Mouse (Mus musculus): ENCODE measurements around the gene Rnf135. TPM values are rescaled to one million over a fixed set of nuclear protein-coding genes. Genes with fewer than 3 reads are reported as not detected.
"Not testable (repeated sequence)": the region's sequence is repeated elsewhere in the genome, so short reads cannot be mapped to it uniquely, and the experiment has no call there.

The Rnf135 gene
- polyA plus RNA-seq, 1 experiment, result 0.03 TPM

DNA sequence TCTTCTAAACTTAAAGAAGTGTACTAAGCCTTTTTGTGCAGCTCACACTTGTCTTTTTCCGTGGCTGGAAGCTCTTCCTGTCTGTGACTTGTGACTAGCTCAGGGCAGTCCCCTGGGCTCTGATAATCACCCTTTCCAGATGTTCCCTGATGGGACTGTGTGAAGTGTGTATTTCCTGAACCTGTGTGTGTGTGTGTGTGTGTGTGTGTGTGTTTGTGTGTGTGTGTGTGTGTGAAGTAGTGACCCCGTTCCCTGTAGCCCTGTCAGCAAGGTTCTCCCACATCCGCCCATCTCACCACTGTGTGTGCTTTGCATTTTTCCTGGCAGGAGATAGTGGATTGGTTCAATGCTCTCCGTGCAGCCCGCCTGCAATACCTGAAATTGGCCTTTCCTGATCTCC, 13.3 kb upstream of the Rnf135 start:
- no peak overlapping the region for H3K4me3 ChIP-seq (replicated peaks)
- peaks cover 3% of the 10 kb centered on the region; the same call in 1 of the 2 replicates for H3K27me3 ChIP-seq (ENCODE audit: control insufficient read depth)
- H3K9me3 ChIP-seq (ENCODE audit: control insufficient read depth, low read length), result peaks cover 2% of the 10 kb centered on the region
- peaks cover 2% of the 10 kb centered on the region; the same call in 1 of the 2 replicates for H3K4me1 ChIP-seq (ENCODE audit: control insufficient read depth)
- no peaks in the 10 kb centered on the region; the same call in 1 of the 2 replicates for H3K36me3 ChIP-seq (ENCODE audit: control insufficient read depth)
- TF ChIP-seq TAL1 (IDR thresholded peaks at IDR 0.05; ENCODE audit: low read length) (no peak), GATA1 (IDR thresholded peaks at IDR 0.05; ENCODE audit: low read length) (no peak)

DNA sequence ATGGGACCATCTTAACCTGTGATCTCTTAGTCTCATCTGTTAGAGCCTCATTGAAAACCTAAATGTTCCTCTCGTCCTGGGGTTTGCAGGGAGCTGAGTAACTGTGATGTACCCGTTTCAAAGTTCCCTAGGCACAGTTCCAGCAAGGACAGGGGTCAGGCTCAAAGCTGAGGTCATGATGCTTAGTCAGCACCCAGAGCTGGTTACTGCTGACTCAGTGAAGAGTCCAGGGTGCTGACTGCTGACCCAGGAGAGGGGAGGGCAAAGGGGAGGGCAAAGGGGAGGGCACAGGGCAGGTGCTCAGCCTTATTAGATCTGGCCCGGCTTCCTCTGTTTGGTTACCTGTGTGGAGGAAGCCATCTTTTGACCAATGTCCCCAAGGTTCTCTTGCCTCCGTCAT, 11.8 kb upstream of the Rnf135 start:
- TF ChIP-seq TAL1 (IDR thresholded peaks at IDR 0.05; ENCODE audit: low read length) (no peak), GATA1 (IDR thresholded peaks at IDR 0.05; ENCODE audit: low read length) (no peak)
- no peaks in the 10 kb centered on the region; the same call in 1 of the 2 replicates for H3K36me3 ChIP-seq (ENCODE audit: control insufficient read depth)
- H3K4me3 ChIP-seq (replicated peaks), result no peak overlapping the region
- H3K27me3 ChIP-seq (ENCODE audit: control insufficient read depth), result peaks cover 8% of the 10 kb centered on the region; the same call in 1 of the 2 replicates
- H3K4me1 ChIP-seq (ENCODE audit: control insufficient read depth), result peaks cover 2% of the 10 kb centered on the region; the same call in 1 of the 2 replicates
- H3K9me3 ChIP-seq (ENCODE audit: control insufficient read depth, low read length), result no peaks in the 10 kb centered on the region

DNA sequence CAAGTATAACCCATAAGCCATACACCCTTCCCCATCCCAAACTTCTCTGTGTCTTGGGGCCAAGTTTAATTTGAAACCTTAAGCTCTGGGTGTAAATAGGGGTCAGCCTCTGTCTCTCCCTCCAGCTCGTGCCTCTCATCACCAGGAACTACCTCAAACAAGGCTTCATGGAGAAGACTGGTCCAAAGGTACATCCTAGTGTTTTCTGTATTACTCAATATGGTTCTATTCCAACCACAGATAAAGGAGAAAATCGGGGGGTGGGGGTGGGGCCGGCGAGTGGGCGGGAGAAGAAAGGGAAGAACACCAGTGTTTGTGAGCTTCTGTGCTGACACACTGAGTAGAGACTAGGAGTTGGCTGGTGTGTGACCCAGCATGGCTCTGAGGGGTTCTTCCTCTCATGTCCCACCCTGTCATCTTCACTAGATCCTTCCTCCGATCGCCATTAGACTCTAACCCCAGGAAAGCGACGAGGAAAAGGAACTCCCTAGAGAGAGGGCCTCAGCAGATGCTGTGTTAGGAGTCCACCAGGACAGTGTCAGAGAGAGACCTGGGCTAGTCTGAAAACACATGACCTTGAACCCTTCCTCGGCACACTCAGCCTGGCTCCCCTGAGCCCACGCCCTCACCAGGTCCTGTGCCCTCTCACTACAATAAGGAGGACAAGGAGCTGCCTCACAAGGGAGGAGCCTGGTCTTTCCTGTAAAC, 9.5 kb upstream of the Rnf135 start:
- peaks cover 2% of the 10 kb centered on the region; the same call in 1 of the 2 replicates for H3K4me1 ChIP-seq (ENCODE audit: control insufficient read depth)
- no peaks in the 10 kb centered on the region; the same call in 1 of the 2 replicates for H3K36me3 ChIP-seq (ENCODE audit: control insufficient read depth)
- peaks cover 8% of the 10 kb centered on the region; the same call in 1 of the 2 replicates for H3K27me3 ChIP-seq (ENCODE audit: control insufficient read depth)
- no peak overlapping the region for H3K4me3 ChIP-seq (replicated peaks)
- no peaks in the 10 kb centered on the region for H3K9me3 ChIP-seq (ENCODE audit: control insufficient read depth, low read length)
- no peak for TF ChIP-seq GATA1 (IDR thresholded peaks at IDR 0.05; ENCODE audit: low read length)
- no peak for TF ChIP-seq TAL1 (IDR thresholded peaks at IDR 0.05; ENCODE audit: low read length)

DNA sequence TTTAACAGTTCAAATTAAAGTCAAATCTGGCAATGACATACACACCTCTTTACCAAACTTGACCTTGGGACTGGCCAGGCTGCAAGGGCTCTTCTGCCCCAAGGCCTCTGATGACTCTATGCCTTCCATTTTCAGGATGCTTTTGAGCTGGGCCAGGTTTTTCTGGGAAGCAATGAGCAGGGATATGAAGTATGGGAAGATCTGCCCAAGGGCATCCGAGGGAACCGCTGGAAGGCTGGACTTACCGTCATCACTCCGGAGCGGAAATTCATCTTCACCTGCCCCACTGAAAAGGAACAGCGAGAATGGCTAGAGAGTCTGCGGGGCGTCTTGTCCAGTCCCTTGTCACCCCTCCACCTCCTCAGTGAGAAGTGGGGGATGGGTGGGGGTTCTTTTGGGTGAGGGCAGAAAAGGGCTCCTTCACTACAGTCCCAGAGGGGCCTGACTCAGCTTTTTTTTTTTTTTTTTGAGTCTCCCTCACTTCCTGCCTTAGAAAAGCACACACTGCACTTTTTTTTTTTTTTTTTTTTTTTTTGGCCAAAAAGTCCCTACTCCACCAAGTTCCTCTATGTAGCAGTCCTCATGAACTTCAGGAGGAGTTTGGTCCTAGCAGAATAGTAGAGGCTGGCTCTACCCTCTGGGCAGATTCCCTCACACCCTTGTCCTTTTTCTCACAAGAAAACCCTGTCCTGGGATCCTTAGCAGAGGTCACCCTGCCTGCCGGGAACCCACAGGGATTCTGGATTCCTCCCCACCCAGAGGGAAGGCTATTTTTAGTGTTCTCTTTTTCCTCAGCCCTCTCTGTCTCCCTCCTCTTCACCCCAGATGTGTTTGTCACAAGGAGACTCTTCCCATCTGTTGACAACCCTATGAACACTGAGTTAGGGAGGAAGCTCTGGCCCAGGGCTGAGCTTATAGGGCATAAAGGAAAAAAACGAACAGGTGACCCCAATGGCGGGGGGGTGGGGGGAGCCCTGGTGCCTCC, 6.4 kb upstream of the Rnf135 start:
- TF ChIP-seq TAL1 (IDR thresholded peaks at IDR 0.05; ENCODE audit: low read length) (no peak), GATA1 (IDR thresholded peaks at IDR 0.05; ENCODE audit: low read length) (no peak)
- Histone ChIP-seq H3K9me3 (ENCODE audit: control insufficient read depth, low read length) (no peaks in the 10 kb centered on the region), H3K36me3 (ENCODE audit: control insufficient read depth) (no peaks in the 10 kb centered on the region; the same call in 1 of the 2 replicates), H3K4me3 (replicated peaks) (no peak overlapping the region), H3K4me1 (ENCODE audit: control insufficient read depth) (peaks cover 2% of the 10 kb centered on the region; the same call in 1 of the 2 replicates), H3K27me3 (ENCODE audit: control insufficient read depth) (peaks cover 8% of the 10 kb centered on the region; the same call in 1 of the 2 replicates)

- Histone ChIP-seq H3K9me3 (ENCODE audit: control insufficient read depth, low read length) (no peaks in the 10 kb centered on the region), H3K27me3 (ENCODE audit: control insufficient read depth) (peaks cover 8% of the 10 kb centered on the region; the same call in 1 of the 2 replicates), H3K4me3 (replicated peaks) (no peak overlapping the region), H3K36me3 (ENCODE audit: control insufficient read depth) (no peaks in the 10 kb centered on the region), H3K4me1 (ENCODE audit: control insufficient read depth) (peaks cover 3% of the 10 kb centered on the region)
- TF ChIP-seq TAL1 (IDR thresholded peaks at IDR 0.05; ENCODE audit: low read length) (no peak), GATA1 (IDR thresholded peaks at IDR 0.05; ENCODE audit: low read length) (no peak)
Observed at GRCm38 (mm10) chr11:80178316-80178715, 5.3 kb upstream of the Rnf135 start.

DNA sequence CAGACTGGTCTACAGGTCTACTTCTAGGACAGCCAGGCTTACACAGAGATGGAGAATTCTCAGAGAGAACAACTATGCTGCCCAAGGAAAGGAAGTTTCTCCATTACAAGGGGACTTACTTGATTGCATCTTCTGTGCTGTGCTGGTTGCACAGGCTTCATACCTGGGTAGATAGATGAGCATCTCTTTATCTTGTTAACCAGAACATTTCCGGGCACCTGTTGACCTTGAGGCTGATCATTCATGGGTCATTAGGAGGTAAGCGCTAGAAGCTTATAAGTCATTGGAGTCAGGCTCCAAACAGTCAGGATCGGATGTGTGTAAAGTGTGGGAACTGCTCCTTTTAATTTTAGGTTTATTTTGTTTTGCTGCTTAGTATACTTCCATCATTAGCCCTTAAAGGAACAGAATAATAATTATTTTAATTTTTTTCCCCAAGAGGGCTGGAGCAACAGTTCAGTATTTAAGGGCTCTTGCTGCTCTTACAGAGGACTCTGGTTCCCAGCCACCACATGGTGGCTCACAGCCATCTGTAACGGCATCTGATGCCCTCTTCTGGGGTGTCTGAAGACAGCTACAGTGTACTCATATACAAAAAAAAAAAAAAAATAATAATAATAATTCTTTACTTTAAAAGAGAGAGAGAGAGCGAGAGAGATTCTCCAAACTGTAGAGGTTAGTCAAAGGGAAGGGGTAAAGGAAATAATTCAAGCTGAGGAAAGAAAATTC, 2.5 kb upstream of the Rnf135 start:
- Histone ChIP-seq H3K36me3 (ENCODE audit: control insufficient read depth) (no peaks in the 10 kb centered on the region), H3K4me1 (ENCODE audit: control insufficient read depth) (peaks cover 15% of the 10 kb centered on the region), H3K9me3 (ENCODE audit: control insufficient read depth, low read length) (no peaks in the 10 kb centered on the region; the same call in 1 of the 2 replicates), H3K27me3 (ENCODE audit: control insufficient read depth) (no peaks in the 10 kb centered on the region), H3K4me3 (replicated peaks) (no peak overlapping the region)
- TF ChIP-seq TAL1 (IDR thresholded peaks at IDR 0.05; ENCODE audit: low read length) (no peak), GATA1 (IDR thresholded peaks at IDR 0.05; ENCODE audit: low read length) (no peak)

- peaks cover 15% of the 10 kb centered on the region for H3K4me1 ChIP-seq (ENCODE audit: control insufficient read depth)
- not testable (repeated sequence) for H3K36me3 ChIP-seq (ENCODE audit: control insufficient read depth); H3K9me3 ChIP-seq (ENCODE audit: control insufficient read depth, low read length); H3K27me3 ChIP-seq (ENCODE audit: control insufficient read depth)
- H3K4me3 ChIP-seq (replicated peaks), result peak overlapping the region; percentile 86
Observed at GRCm38 (mm10) chr11:80183054-80183704, 472 bp upstream of the Rnf135 start.

- TF ChIP-seq TAL1 (IDR thresholded peaks at IDR 0.05; ENCODE audit: low read length) (no peak), GATA1 (IDR thresholded peaks at IDR 0.05; ENCODE audit: low read length) (no peak)
- Histone ChIP-seq H3K27me3 (ENCODE audit: control insufficient read depth) (no peaks in the 10 kb centered on the region), H3K4me1 (ENCODE audit: control insufficient read depth) (peaks cover 15% of the 10 kb centered on the region), H3K4me3 (replicated peaks) (peak overlapping the region; percentile 86), H3K9me3 (ENCODE audit: control insufficient read depth, low read length) (no peaks in the 10 kb centered on the region; the same call in 1 of the 2 replicates), H3K36me3 (ENCODE audit: control insufficient read depth) (no peaks in the 10 kb centered on the region)
Observed at GRCm38 (mm10) chr11:80184531-80185071, 950 bp downstream of the Rnf135 start.

GRCm38 (mm10) chr11:80185441-80185976, 1.9 kb downstream of the Rnf135 start:
- H3K9me3 ChIP-seq (ENCODE audit: control insufficient read depth, low read length); H3K36me3 ChIP-seq (ENCODE audit: control insufficient read depth); H3K4me3 ChIP-seq (replicated peaks); H3K27me3 ChIP-seq (ENCODE audit: control insufficient read depth): not testable (repeated sequence)
- H3K4me1 ChIP-seq (ENCODE audit: control insufficient read depth), result peaks cover 15% of the 10 kb centered on the region
